Mouse (Mus musculus) bone marrow, adult 2 months (tissue): ENCODE measurements around the gene Galntl5.

Experiments used
- CTCF ChIP-seq: fragments of 200-500 bp; IDR thresholded peaks from 2 replicates; pipeline ENCODE4 v1.5.1; 2011; ENCODE audit warnings: low read length, control low read depth; ENCODE audit not compliant: control insufficient read depth, insufficient read depth
- POLR2A ChIP-seq: fragments of 200-500 bp; IDR thresholded peaks from 2 replicates; pipeline ENCODE4 v1.6.1; 2011; ENCODE audit warnings: low read depth, mild to moderate bottlenecking, control low read depth, low read length, borderline replicate concordance; ENCODE audit not compliant: control insufficient read depth

DNA sequence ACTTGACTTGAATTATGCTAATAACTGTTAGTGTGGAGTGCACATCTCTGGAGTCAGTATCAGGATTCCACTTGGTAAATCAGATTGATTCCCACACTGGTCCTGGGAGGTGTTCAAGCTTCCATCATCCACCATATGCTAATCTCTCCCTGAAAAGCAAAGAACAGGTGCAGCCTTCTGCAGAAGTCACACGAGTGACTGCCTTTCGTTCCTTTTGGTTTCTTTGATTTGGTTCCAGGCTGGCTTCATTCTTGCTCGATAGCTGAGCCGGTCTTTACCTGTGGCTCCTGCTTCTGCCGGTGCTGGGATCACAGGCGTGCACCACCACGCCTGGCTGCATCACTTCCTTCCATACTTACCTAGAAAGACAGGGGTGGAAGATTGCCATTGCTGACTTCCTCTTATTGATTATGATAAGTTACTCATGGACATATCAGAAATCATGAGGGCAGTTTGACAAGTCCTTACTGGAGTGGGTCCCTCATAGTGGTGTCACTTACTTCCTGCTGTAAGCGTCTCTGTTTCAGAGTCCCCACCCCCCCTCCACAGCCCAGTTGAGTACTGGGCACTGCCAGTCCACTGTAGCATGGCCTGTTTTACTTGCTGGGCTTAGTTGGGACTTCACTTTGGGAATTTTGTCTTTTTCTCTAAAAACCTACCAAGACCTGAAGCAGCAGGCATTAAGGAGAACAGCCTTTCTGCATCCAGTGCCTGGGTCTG is 71.7 kb downstream of the Galntl5 start:
- no peak for TF ChIP-seq POLR2A
- TF ChIP-seq CTCF = no peak
